Mouse (Mus musculus) intestine, postnatal 0 days (tissue): ENCODE measurements around the gene St6galnac4. TPM values are rescaled to one million over a fixed set of nuclear protein-coding genes. Genes with fewer than 3 reads are reported as not detected.

Experiments used
- ATAC-seq: fragments of 200-750 bp; cut with Nextera tagmentation; 2 replicates; pipeline ENCODE4 v1.8.0; 2017; ENCODE audit warnings: mild to moderate bottlenecking, moderate TSS enrichment, moderate library complexity
- H3K27ac ChIP-seq: fragments of 300-500 bp; sonication (generic); 2 replicates; pipeline ENCODE4 v1.5.1; 2014; ENCODE audit warnings: mild to moderate bottlenecking, low read depth, low read length, moderate library complexity
- H3K27me3 ChIP-seq: fragments of 300-500 bp; sonication (generic); replicated peaks from 2 replicates; pipeline ENCODE4 v1.6.1; 2014; ENCODE audit warnings: low read length, mixed read lengths; ENCODE audit not compliant: control insufficient read depth, insufficient read depth
- H3K36me3 ChIP-seq: fragments of 300-500 bp; sonication (generic); 2 replicates; pipeline ENCODE4 v1.6.1; 2014; ENCODE audit warnings: mild to moderate bottlenecking, moderate library complexity; ENCODE audit not compliant: control insufficient read depth, insufficient read depth
- H3K4me1 ChIP-seq: fragments of 300-500 bp; sonication (generic); replicated peaks from 2 replicates; pipeline ENCODE4 v1.6.1; 2014; ENCODE audit warnings: antibody characterized with exemption, low read length, mixed read lengths; ENCODE audit not compliant: control insufficient read depth, insufficient read depth
- H3K4me2 ChIP-seq: fragments of 300-500 bp; sonication (generic); replicated peaks from 2 replicates; pipeline ENCODE4 v1.6.1; 2014; ENCODE audit warnings: low read depth, mild to moderate bottlenecking, moderate library complexity
- H3K4me3 ChIP-seq: fragments of 300-500 bp; sonication (generic); 2 replicates; pipeline ENCODE4 v1.5.1; 2014; ENCODE audit warnings: low read depth, low read length
- H3K9ac ChIP-seq: fragments of 300-500 bp; sonication (generic); 2 replicates; pipeline ENCODE4 v1.6.1; 2014; ENCODE audit warnings: mild to moderate bottlenecking, low read depth, low read length
- H3K9me3 ChIP-seq: fragments of 300-500 bp; sonication (generic); 2 replicates; pipeline ENCODE4 v1.6.1; 2016; ENCODE audit warnings: mixed run types; ENCODE audit not compliant: control insufficient read depth
- CTCF ChIP-seq: sonication (generic); IDR thresholded peaks from 2 replicates; pipeline ENCODE4 v1.5.1; 2016; ENCODE audit warnings: low read depth, mild to moderate bottlenecking, control low read depth, antibody characterized with exemption, moderate library complexity
- WGBS: fragments of 180-500 bp; shearing (Covaris S2); extraction: QIAGEN DNeasy Blood & Tissue Kit; methylation state at CpG from one replicate; pipeline ENCODE4 v1.1.7; 2014; 5-methylcytosine and 5-hydroxymethylcytosine counted together
- polyA plus RNA-seq: library from polyadenylated mRNA; unstranded; fragments of >200 nt; fragmentation: Nextera tagmentation; extraction: Ambion mirVana; gene quantifications from 2 replicates; pipeline ENCODE4 v1.2.1, GENCODE M21; 2015

St6galnac4 gene
- polyA plus RNA-seq, 1 experiment from 2014 or later: 6.6 TPM

- no peak for TF ChIP-seq CTCF
- no peak overlapping the region for H3K9ac ChIP-seq
- H3K27ac ChIP-seq: no peak overlapping the region
- no peaks in the 10 kb centered on the region for H3K27me3 ChIP-seq
- H3K4me1 ChIP-seq: no peaks in the 10 kb centered on the region
- 77% methylated on average over 3 of the region's 3 CpGs for WGBS
- ATAC-seq: no peak
- no peak overlapping the region for H3K4me3 ChIP-seq
- no peaks in the 10 kb centered on the region for H3K9me3 ChIP-seq
- H3K4me2 ChIP-seq: no peak overlapping the region
- no peaks in the 10 kb centered on the region for H3K36me3 ChIP-seq
Observed at GRCm38 (mm10) chr2:32645647-32646046, 58.8 kb downstream of the St6galnac4 start.

- Histone ChIP-seq H3K27me3 (no peaks in the 10 kb centered on the region), H3K9me3 (no peaks in the 10 kb centered on the region), H3K9ac (peak within 1 kb of the TSS; percentile 50), H3K4me3 (peak within 1 kb of the TSS; percentile 40), H3K36me3 (no peaks in the 10 kb centered on the region), H3K4me1 (no peaks in the 10 kb centered on the region), H3K27ac (peak within 1 kb of the TSS; percentile 73), H3K4me2 (peak within 1 kb of the TSS; percentile 51)
- 0 out of 2 replicates have a peak, but pooled peaks have one; percentile 7 for ATAC-seq
- TF ChIP-seq CTCF: no peak
- 53% methylated on average over 31 of the region's 31 CpGs for WGBS
Observed at GRCm38 (mm10) chr2:32646379-32647056, 59.6 kb downstream of the St6galnac4 start, which contains the start of gene Eng. TSS of gene Eng (plus strand) at chr2:32646595.

GRCm38 (mm10) chr2:32647366-32647765, 60.5 kb downstream of the St6galnac4 start:
- Histone ChIP-seq H3K4me3 (peak overlapping the region; percentile 40), H3K4me1 (no peaks in the 10 kb centered on the region), H3K9ac (no peak overlapping the region), H3K4me2 (peak overlapping the region; percentile 51), H3K36me3 (no peaks in the 10 kb centered on the region), H3K9me3 (no peaks in the 10 kb centered on the region), H3K27me3 (no peaks in the 10 kb centered on the region), H3K27ac (peak overlapping the region; percentile 73; the same call in 1 of the 2 replicates)
- 77% methylated on average over 7 of the region's 7 CpGs for WGBS
- no peak for ATAC-seq
- TF ChIP-seq CTCF: no peak

Other genes starting within 250 kb of the St6galnac4 start
- gene Ciz1, start 234.8 kb upstream of the St6galnac4 start, polyA plus RNA-seq: 20.1 and 20.7 TPM in 2 replicates
- 23.5 and 30.0 TPM in 2 replicates for gene Dnm1, start 233.8 kb upstream of the St6galnac4 start, polyA plus RNA-seq
- 95.0 and 100 TPM in 2 replicates for gene 1110008P14Rik, start 205.2 kb upstream of the St6galnac4 start, polyA plus RNA-seq
- 4.8 and 5.4 TPM in 2 replicates for gene Lcn2, start 198.8 kb upstream of the St6galnac4 start, polyA plus RNA-seq
- 47.3 and 49.4 TPM in 2 replicates for gene Ptges2, start 191.2 kb upstream of the St6galnac4 start, polyA plus RNA-seq
- 2.9 and 3.2 TPM in 2 replicates for gene Naif1, start 136.6 kb upstream of the St6galnac4 start, polyA plus RNA-seq
- gene Slc25a25, start 135.7 kb upstream of the St6galnac4 start, polyA plus RNA-seq: 45.1 and 52.6 TPM in 2 replicates
- gene Fam102a, start 51.8 kb upstream of the St6galnac4 start, polyA plus RNA-seq: 18.0 and 18.4 TPM in 2 replicates
- gene Dpm2, start 16.2 kb upstream of the St6galnac4 start, polyA plus RNA-seq: 120 and 124 TPM in 2 replicates
- gene Pip5kl1, start 12.3 kb upstream of the St6galnac4 start, polyA plus RNA-seq: not detected in 2 replicates
- gene 9430097D07Rik, start 11.4 kb upstream of the St6galnac4 start, polyA plus RNA-seq: 0.14 TPM in 1 of 2 replicates, not detected in the other
- gene St6galnac6, start 12.6 kb downstream of the St6galnac4 start, polyA plus RNA-seq: 8.3 and 9.1 TPM in 2 replicates
- gene Ak1, start 34.7 kb downstream of the St6galnac4 start, polyA plus RNA-seq: 10.5 and 12.1 TPM in 2 replicates
- 32.2 and 34.1 TPM in 2 replicates for gene Eng, start 59.5 kb downstream of the St6galnac4 start, polyA plus RNA-seq
- gene Fpgs, start 117.0 kb downstream of the St6galnac4 start, polyA plus RNA-seq: 12.4 and 15.2 TPM in 2 replicates
- gene Cdk9, start 126.0 kb downstream of the St6galnac4 start, polyA plus RNA-seq: 54.0 and 62.2 TPM in 2 replicates
- gene Sh2d3c, start 134.0 kb downstream of the St6galnac4 start, polyA plus RNA-seq: 11.2 and 11.7 TPM in 2 replicates
- 0.18 TPM in 2 replicates for gene 6330409D20Rik, start 153.9 kb downstream of the St6galnac4 start, polyA plus RNA-seq
- gene Tor2a, start 170.1 kb downstream of the St6galnac4 start, polyA plus RNA-seq: 59.2 and 60.4 TPM in 2 replicates
- gene Ttc16, start 188.5 kb downstream of the St6galnac4 start, polyA plus RNA-seq: 0.04 and 0.09 TPM in 2 replicates
- gene Ptrh1, start 188.7 kb downstream of the St6galnac4 start, polyA plus RNA-seq: 8.4 and 10.5 TPM in 2 replicates
- 0.47 and 0.76 TPM in 2 replicates for gene Cfap157, start 197.3 kb downstream of the St6galnac4 start, polyA plus RNA-seq